Mouse (Mus musculus) brain, embryonic 18.5 days (tissue): ENCODE measurements around the gene Zfp72.
A peak's percentile ranks its signal among the peaks of the same experiment; 100 is the strongest.

Experiments
- DNase-seq: peaks from one replicate; pipeline ENCODE4 v3.0.0-alpha.2; 2012; ENCODE audit warnings: low read depth, low spot score

Gene Zfp72

GRCm38 (mm10) chr13:74390371-74390990 lies at the start of gene Zfp72:
Gene Zfp72 (minus strand): TSS chr13:74390836.
- peak; percentile 70 for DNase-seq

- no peak for DNase-seq
These were observed 49.3 kb upstream of the Zfp72 start for GRCm38 (mm10) chr13:74439895-74440294.

GRCm38 (mm10) chr13:74399298-74399839 lies 8.7 kb upstream of the Zfp72 start, which contains the start of gene Ftl1-ps1:
Gene Ftl1-ps1 (plus strand): TSS chr13:74399694.
- DNase-seq = no peak

- no peak for DNase-seq
These were observed 520 bp upstream of the Zfp72 start for GRCm38 (mm10) chr13:74391156-74391555.

GRCm38 (mm10) chr13:74389730-74390129 lies 906 bp downstream of the Zfp72 start:
- DNase-seq = no peak

- no peak for DNase-seq
These were observed 8.3 kb downstream of the Zfp72 start for GRCm38 (mm10) chr13:74382289-74382688.

- no peak for DNase-seq
These were observed 8.9 kb downstream of the Zfp72 start for GRCm38 (mm10) chr13:74381533-74382276.

GRCm38 (mm10) chr13:74363859-74364235 lies 26.8 kb downstream of the Zfp72 start, which contains the start of gene Lrrc14b:
Gene Lrrc14b (minus strand): TSS chr13:74364005.
- no peak for DNase-seq

GRCm38 (mm10) chr13:74363176-74363858 lies 27.3 kb downstream of the Zfp72 start:
- no peak for DNase-seq

GRCm38 (mm10) chr13:74362218-74362617 lies 28.4 kb downstream of the Zfp72 start:
- no peak for DNase-seq

GRCm38 (mm10) chr13:74356491-74356890 lies 34.1 kb downstream of the Zfp72 start:
- no peak for DNase-seq

GRCm38 (mm10) chr13:74350435-74350906 lies 40.2 kb downstream of the Zfp72 start:
- DNase-seq = no peak

GRCm38 (mm10) chr13:74349566-74350434 lies 40.8 kb downstream of the Zfp72 start, which contains the start of the genes Sdha and Ccdc127:
Gene Sdha (minus strand): TSS chr13:74350280.
Gene Ccdc127 (plus strand): TSS chr13:74350309.
- peak; percentile 92 for DNase-seq

GRCm38 (mm10) chr13:74341036-74341435 lies 49.6 kb downstream of the Zfp72 start:
- no peak for DNase-seq

- DNase-seq = no peak
These were observed 61.3 kb downstream of the Zfp72 start for GRCm38 (mm10) chr13:74329321-74329720.
